Mouse (Mus musculus) forebrain, embryonic 11.5 days (tissue): ENCODE measurements at regions not wholly inside any gene's neighbourhood (a gene's known extent, or its start where the extent isn't known, plus 50 kb on each side); places are given as distances from the start of the nearest gene placed in this dataset.

Source experiments
- ATAC-seq: fragments of 200-750 bp; cut with Nextera tagmentation; replicated peaks from 2 replicates; pipeline ENCODE4 v1.8.0; 2017; ENCODE audit warnings: moderate TSS enrichment; ENCODE audit not compliant: low FRiP score
- DNase-seq: peaks from one replicate; pipeline ENCODE4 v3.0.0-alpha.2; 2017; ENCODE audit warnings: low spot score
- H3K27ac ChIP-seq: fragments of 300-500 bp; sonication (generic); 2 replicates; pipeline ENCODE4 v1.5.1; 2014; ENCODE audit warnings: low read depth, low read length
- H3K27me3 ChIP-seq: fragments of 300-500 bp; sonication (generic); 2 replicates; pipeline ENCODE4 v1.6.1; 2014; ENCODE audit warnings: mild to moderate bottlenecking, low read length, mixed read lengths; ENCODE audit not compliant: control insufficient read depth, insufficient read depth
- H3K36me3 ChIP-seq: fragments of 300-500 bp; sonication (generic); 2 replicates; pipeline ENCODE4 v1.6.1; 2014; ENCODE audit warnings: mild to moderate bottlenecking, low read length, moderate library complexity, mixed read lengths; ENCODE audit not compliant: control insufficient read depth, insufficient read depth
- H3K4me1 ChIP-seq: fragments of 300-500 bp; sonication (generic); replicated peaks from 2 replicates; pipeline ENCODE4 v1.6.1; 2014; ENCODE audit warnings: low read length, mixed read lengths; ENCODE audit not compliant: control insufficient read depth, insufficient read depth
- H3K4me2 ChIP-seq: fragments of 300-500 bp; sonication (generic); 2 replicates; pipeline ENCODE4 v1.6.1; 2014; ENCODE audit warnings: low read depth, mild to moderate bottlenecking, low read length, moderate library complexity, mixed read lengths; ENCODE audit not compliant: severe bottlenecking
- H3K4me3 ChIP-seq: fragments of 300-500 bp; sonication (generic); 2 replicates; pipeline ENCODE4 v1.5.1; 2014; ENCODE audit warnings: low read depth, low read length
- H3K9ac ChIP-seq: fragments of 300-500 bp; sonication (generic); 2 replicates; pipeline ENCODE4 v1.6.1; 2014; ENCODE audit warnings: low read length
- H3K9me3 ChIP-seq: fragments of 300-500 bp; sonication (generic); 2 replicates; pipeline ENCODE4 v1.6.1; 2016; ENCODE audit warnings: low read length, mixed read lengths; ENCODE audit not compliant: control insufficient read depth
- WGBS: fragments of 180-500 bp; shearing (Covaris S2); extraction: QIAGEN DNeasy Blood & Tissue Kit; methylation state at CpG from one replicate; pipeline ENCODE4 v1.1.7; 2014; 5-methylcytosine and 5-hydroxymethylcytosine counted together

DNA sequence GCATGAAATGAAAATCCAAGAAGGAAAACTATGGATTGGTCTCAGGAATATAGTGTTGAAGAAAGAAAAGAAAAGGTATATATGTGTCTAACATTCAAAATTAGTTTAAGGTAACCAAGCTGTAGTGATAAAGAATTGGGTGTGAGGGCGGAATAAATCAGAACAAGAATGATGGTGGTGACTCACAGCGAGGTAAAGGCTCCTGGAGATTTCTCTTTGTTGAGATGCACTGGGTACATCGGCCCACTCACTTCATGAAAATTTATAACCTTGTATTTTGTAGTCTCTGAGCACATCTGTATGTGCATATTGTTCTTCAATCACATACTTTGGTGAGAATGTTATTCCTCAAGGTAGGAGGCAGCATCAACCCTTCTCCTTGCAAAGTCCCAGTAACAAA, 525.0 kb upstream of the Fat1 start:
- no peaks in the 10 kb centered on the region for H3K4me1 ChIP-seq
- no peak overlapping the region for H3K4me2 ChIP-seq
- DNase-seq = no peak
- H3K27me3 ChIP-seq = no peaks in the 10 kb centered on the region
- no peak overlapping the region for H3K4me3 ChIP-seq
- WGBS = 93% methylated on average over 3 of the region's 3 CpGs
- ATAC-seq = no peak
- no peak overlapping the region for H3K27ac ChIP-seq
- H3K9me3 ChIP-seq = no peaks in the 10 kb centered on the region
- no peaks in the 10 kb centered on the region for H3K36me3 ChIP-seq
- H3K9ac ChIP-seq = no peak overlapping the region

DNA sequence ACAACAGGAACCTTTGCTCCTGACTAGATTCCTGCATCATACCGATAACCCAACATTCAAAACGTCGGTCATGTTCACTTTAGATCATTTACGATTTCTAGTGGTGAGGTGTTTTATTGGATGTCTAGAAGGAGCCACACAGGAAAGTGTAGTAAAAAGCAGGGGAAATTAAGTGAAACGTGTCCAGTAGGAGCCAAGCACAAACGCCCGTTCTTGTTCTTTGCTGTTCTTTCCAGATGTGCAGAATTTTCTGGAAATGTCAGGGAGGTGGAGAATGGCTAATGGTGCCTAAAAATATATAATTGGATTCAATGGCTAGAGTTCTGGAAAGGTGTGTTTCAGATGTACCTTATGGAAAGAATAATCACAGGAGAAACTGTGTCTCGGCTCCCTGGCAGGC, 517.2 kb upstream of the Fat1 start:
- H3K36me3 ChIP-seq = no peaks in the 10 kb centered on the region
- DNase-seq (no peak), ATAC-seq (no peak)
- H3K9ac ChIP-seq = no peak overlapping the region
- no peak overlapping the region for H3K27ac ChIP-seq
- WGBS = 96% methylated on average over 8 of the region's 8 CpGs
- H3K4me2 ChIP-seq = no peak overlapping the region
- H3K27me3 ChIP-seq = no peaks in the 10 kb centered on the region
- no peaks in the 10 kb centered on the region for H3K9me3 ChIP-seq
- H3K4me1 ChIP-seq = no peaks in the 10 kb centered on the region
- no peak overlapping the region for H3K4me3 ChIP-seq

- Histone ChIP-seq H3K27me3 (no peaks in the 10 kb centered on the region), H3K4me2 (no peak overlapping the region), H3K9me3 (no peaks in the 10 kb centered on the region), H3K9ac (no peak overlapping the region), H3K36me3 (no peaks in the 10 kb centered on the region), H3K4me3 (no peak overlapping the region), H3K4me1 (no peaks in the 10 kb centered on the region), H3K27ac (no peak overlapping the region)
- no peak for DNase-seq
- 72% methylated on average over 3 of the region's 3 CpGs for WGBS
- ATAC-seq = no peak
Observed at GRCm38 (mm10) chr8:44455433-44455832, 479.8 kb upstream of the Fat1 start.

DNA sequence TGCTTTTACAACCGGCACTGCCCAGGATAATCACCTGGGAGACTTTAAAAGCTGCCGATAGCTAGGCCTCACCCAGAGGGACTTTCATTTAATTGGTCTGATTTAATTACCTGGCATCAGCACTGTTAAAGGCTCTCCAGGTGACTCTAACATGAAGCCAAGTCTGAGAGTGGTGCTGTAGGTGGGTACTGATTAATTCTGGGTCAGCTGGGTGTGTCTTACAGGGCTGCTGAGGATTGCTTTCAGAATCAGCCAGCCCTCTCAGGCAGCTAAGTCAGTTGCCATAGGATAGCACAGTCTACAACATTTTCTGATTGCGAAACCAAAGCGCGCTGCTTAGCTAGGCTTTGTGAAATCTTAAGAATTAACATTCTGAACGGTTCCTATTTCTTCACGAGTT, 478.9 kb upstream of the Fat1 start:
- no peaks in the 10 kb centered on the region for H3K27me3 ChIP-seq
- H3K4me1 ChIP-seq = no peaks in the 10 kb centered on the region
- ATAC-seq (no peak), DNase-seq (no peak)
- no peaks in the 10 kb centered on the region for H3K9me3 ChIP-seq
- no peak overlapping the region for H3K4me2 ChIP-seq
- H3K27ac ChIP-seq = no peak overlapping the region
- H3K4me3 ChIP-seq = no peak overlapping the region
- no peaks in the 10 kb centered on the region for H3K36me3 ChIP-seq
- no peak overlapping the region for H3K9ac ChIP-seq
- 81% methylated on average over 7 of the region's 7 CpGs for WGBS

DNA sequence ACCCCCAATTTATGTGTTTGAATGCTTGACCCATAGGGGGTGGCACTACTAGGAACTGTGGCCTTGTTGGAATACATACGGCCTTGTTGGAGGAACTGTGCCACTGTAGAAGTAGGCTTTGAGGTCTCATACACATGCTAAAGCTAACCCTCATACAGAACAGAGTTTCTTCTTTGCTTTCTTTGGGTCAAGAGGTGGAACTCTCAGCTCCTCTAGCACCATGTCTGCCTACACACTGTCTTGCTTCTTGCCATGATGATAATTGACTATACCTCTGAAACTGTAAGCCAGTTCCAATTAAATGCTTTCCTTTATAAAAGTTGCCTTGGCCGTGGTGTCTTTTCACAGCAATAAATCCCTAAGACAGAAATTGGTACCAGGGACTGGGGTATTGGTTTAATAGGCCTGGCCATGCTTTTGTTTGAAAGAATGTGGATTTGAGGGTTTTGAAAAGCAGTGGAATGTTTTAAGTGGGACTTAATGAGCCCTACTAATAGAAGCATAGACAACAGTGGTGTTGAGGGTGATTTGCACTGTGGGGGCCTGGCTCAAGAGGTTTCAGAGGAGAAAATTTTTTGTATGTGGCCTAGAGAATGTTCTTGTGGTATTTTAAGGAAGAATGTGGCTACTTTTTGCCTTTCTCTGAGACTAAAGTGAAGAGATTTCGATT, 468.7 kb upstream of the Fat1 start:
- Histone ChIP-seq H3K4me1 (no peaks in the 10 kb centered on the region; the same call in 1 of the 2 replicates), H3K4me3 (no peak overlapping the region), H3K27ac (no peak overlapping the region), H3K36me3 (no peaks in the 10 kb centered on the region), H3K27me3 (no peaks in the 10 kb centered on the region), H3K9me3 (no peaks in the 10 kb centered on the region), H3K9ac (no peak overlapping the region), H3K4me2 (no peak overlapping the region)
- 18% methylated on average over 3 of the region's 3 CpGs for WGBS
- no peak for DNase-seq
- ATAC-seq = peak; percentile 89

DNA sequence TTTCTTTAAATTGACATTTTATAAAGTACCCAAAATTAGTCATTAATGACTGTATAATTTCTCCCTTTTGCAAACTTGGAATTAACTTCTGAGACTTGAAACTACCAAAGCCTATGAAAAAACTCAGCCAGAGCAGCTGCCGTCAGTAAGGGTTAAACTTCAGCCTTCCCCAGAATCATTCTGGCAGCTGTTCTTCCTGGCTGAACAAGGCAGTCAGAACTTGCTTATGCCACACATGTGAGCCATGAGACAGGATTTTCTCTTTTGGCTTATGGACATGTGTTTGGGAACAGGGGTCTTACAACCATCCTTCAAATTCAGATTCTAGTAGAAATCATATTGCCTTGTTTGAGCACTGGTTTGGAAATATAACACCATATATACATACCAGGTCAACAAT, 422.4 kb upstream of the Fat1 start:
- H3K27me3 ChIP-seq = no peaks in the 10 kb centered on the region
- H3K27ac ChIP-seq = no peak overlapping the region
- no peak overlapping the region for H3K4me3 ChIP-seq
- DNase-seq (no peak), ATAC-seq (no peak)
- no peaks in the 10 kb centered on the region for H3K36me3 ChIP-seq
- H3K4me2 ChIP-seq = no peak overlapping the region
- H3K4me1 ChIP-seq = no peaks in the 10 kb centered on the region
- H3K9me3 ChIP-seq = no peaks in the 10 kb centered on the region
- 82% methylated on average over 1 of the region's 1 CpGs for WGBS
- no peak overlapping the region for H3K9ac ChIP-seq

DNA sequence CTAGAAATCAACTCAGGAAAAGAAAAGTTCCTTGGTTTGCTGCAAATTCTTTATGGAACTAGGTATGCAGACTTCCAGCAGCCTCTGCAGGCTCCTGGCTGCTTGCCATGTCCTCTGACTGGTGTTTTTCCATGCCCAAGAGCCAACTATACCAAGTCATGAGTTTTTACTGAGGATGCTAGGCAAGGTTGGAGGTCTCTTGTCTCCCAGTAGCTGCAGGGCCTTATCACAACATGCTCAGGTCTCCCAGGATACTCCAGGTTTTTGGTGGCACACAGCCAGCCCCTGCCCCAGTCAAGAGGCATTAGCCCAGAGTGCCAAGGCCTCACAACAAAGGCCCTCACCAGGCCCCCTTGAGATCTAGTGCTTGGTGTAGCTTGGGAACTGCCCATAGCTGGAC, 409.3 kb upstream of the Fat1 start:
- ATAC-seq (no peak), DNase-seq (no peak)

DNA sequence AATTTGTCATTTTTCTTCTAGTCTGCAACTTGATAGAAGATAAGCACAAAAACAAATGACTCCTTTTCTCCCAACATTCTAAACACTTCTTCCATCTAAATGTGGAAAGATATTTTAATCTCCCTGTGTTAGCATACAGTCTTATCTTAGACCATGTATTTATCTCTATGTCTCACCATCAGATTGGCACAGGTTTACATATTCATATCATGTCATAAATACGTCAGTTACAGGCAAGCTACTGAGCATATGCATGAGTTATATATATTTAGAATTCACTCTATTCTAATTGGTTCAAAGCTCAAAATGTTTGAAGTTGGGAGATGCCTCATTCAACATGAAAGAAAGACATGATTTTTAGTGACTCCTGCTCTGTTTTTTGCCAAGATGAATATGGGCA, 405.6 kb upstream of the Fat1 start:
- no peak overlapping the region for H3K4me3 ChIP-seq
- DNase-seq (no peak), ATAC-seq (no peak)
- no peaks in the 10 kb centered on the region for H3K9me3 ChIP-seq
- H3K27ac ChIP-seq = no peak overlapping the region
- no peak overlapping the region for H3K9ac ChIP-seq
- no peaks in the 10 kb centered on the region for H3K36me3 ChIP-seq
- H3K27me3 ChIP-seq = no peaks in the 10 kb centered on the region
- WGBS = 87% methylated on average over 1 of the region's 1 CpGs
- H3K4me1 ChIP-seq = no peaks in the 10 kb centered on the region
- no peak overlapping the region for H3K4me2 ChIP-seq

More for the DNA sequence above, 409.3 kb upstream of the Fat1 start:
- no peak overlapping the region for H3K9ac ChIP-seq
- no peaks in the 10 kb centered on the region for H3K9me3 ChIP-seq
- no peak overlapping the region for H3K4me3 ChIP-seq
- no peaks in the 10 kb centered on the region for H3K27me3 ChIP-seq
- no peak overlapping the region for H3K27ac ChIP-seq
- H3K4me1 ChIP-seq = no peaks in the 10 kb centered on the region
- no peaks in the 10 kb centered on the region for H3K36me3 ChIP-seq
- H3K4me2 ChIP-seq = no peak overlapping the region

- Histone ChIP-seq H3K4me2 (no peak overlapping the region), H3K27me3 (no peaks in the 10 kb centered on the region), H3K9me3 (no peaks in the 10 kb centered on the region), H3K4me1 (no peaks in the 10 kb centered on the region), H3K9ac (no peak overlapping the region), H3K36me3 (no peaks in the 10 kb centered on the region), H3K4me3 (no peak overlapping the region), H3K27ac (no peak overlapping the region)
- 85% methylated on average over 3 of the region's 3 CpGs for WGBS
- DNase-seq (no peak), ATAC-seq (no peak)
Observed at GRCm38 (mm10) chr8:44548885-44549284, 386.4 kb upstream of the Fat1 start.
